Mouse (Mus musculus) stomach, embryonic 16.5 days (tissue): ENCODE data around the gene Col4a1. TPM values are rescaled to one million over a fixed set of nuclear protein-coding genes. Genes with fewer than 3 reads are reported as not detected.
A peak's percentile ranks its signal among the peaks of the same experiment; 100 is the strongest.

Experiments used
- ATAC-seq: fragments of 200-750 bp; cut with Nextera tagmentation; 2 replicates; pipeline ENCODE4 v1.8.0; 2017; ENCODE audit warnings: moderate number of reproducible peaks, moderate TSS enrichment; ENCODE audit not compliant: insufficient read depth, low FRiP score
- H3K27ac ChIP-seq: fragments of 300-500 bp; sonication (generic); 2 replicates; pipeline ENCODE4 v1.5.1; 2014; ENCODE audit warnings: low read length
- H3K27me3 ChIP-seq: fragments of 300-500 bp; sonication (generic); 2 replicates; pipeline ENCODE4 v1.6.1; 2014; ENCODE audit warnings: low read length, control low read depth, mixed read lengths; ENCODE audit not compliant: control insufficient read depth, insufficient read depth
- H3K36me3 ChIP-seq: fragments of 300-500 bp; sonication (generic); 2 replicates; pipeline ENCODE4 v1.6.1; 2014; ENCODE audit warnings: low read length; ENCODE audit not compliant: control insufficient read depth, insufficient read depth
- H3K4me1 ChIP-seq: fragments of 300-500 bp; sonication (generic); 2 replicates; pipeline ENCODE4 v1.6.1; 2014; ENCODE audit warnings: low read length, control low read depth, mixed read lengths; ENCODE audit not compliant: control insufficient read depth, insufficient read depth
- H3K4me2 ChIP-seq: fragments of 300-500 bp; sonication (generic); 2 replicates; pipeline ENCODE4 v1.6.1; 2014; ENCODE audit warnings: low read depth, low read length, mixed read lengths
- H3K4me3 ChIP-seq: fragments of 300-500 bp; sonication (generic); replicated peaks from 2 replicates; pipeline ENCODE4 v1.5.1; 2014; ENCODE audit warnings: mild to moderate bottlenecking, low read length
- H3K9ac ChIP-seq: fragments of 300-500 bp; sonication (generic); 2 replicates; pipeline ENCODE4 v1.6.1; 2014; ENCODE audit warnings: low read length
- H3K9me3 ChIP-seq: fragments of 300-500 bp; sonication (generic); replicated peaks from 2 replicates; pipeline ENCODE4 v1.6.1; 2016; ENCODE audit warnings: low read length, control low read depth; ENCODE audit not compliant: control insufficient read depth
- WGBS: fragments of 180-500 bp; shearing (Covaris S2); extraction: QIAGEN DNeasy Blood & Tissue Kit; methylation state at CpG from one replicate; pipeline ENCODE4 v1.1.7; 2014; 5-methylcytosine and 5-hydroxymethylcytosine counted together
- polyA plus RNA-seq: library from polyadenylated mRNA; unstranded; fragments of >200 nt; fragmentation: Nextera tagmentation; extraction: Ambion mirVana; gene quantifications from 2 replicates; pipeline ENCODE4 v1.2.1, GENCODE M21; 2015

Gene Col4a1
- polyA plus RNA-seq, 1 experiment from 2014 or later = 207 TPM

DNA sequence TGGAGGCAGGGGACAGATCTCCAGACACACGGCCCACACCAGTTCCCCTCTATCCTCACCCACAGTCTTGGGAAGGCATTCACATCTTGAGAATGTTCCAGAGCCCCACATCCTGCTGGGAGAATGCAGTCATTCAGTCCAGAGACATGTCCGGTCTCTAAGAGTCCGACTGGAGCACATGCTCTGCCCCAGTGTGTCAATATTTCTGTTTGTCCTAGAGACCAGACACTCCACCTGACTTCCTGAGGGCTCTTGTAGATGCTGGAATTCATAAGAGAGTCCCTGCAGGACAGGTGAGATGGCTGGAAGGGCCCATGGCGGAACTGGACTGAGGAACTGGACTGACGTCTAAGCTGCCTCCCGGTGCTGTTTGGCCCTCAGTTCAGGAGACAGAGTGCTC lies 38.7 kb upstream of the Col4a1 start:
- Histone ChIP-seq H3K9me3 (no peaks in the 10 kb centered on the region), H3K4me2 (no peak overlapping the region), H3K9ac (no peak overlapping the region), H3K4me3 (no peak overlapping the region), H3K4me1 (peaks cover 16% of the 10 kb centered on the region), H3K27me3 (no peaks in the 10 kb centered on the region), H3K36me3 (no peaks in the 10 kb centered on the region), H3K27ac (no peak overlapping the region)
- WGBS = 80% methylated on average over 6 of the region's 6 CpGs
- ATAC-seq = no peak

DNA sequence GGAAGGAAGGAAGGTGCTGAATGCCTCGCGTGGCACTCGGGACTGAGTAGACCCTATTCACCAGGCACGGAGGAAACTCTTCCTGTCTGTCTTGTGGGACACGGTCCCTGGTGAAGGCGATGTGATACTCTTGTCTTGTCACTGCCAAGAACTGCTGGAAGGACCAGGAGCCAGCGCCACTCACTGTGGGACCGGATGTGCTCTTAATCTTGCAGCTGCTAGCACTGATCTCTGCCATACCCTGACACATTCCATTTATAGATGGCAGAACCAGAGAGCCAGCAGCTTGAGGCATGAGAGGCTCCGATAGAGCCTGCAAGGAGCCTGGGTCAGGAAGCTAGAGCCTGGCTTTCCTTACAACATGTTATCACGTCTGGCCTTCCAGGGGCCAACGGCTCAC lies 36.0 kb upstream of the Col4a1 start:
- Histone ChIP-seq H3K9ac (no peak overlapping the region), H3K4me1 (peaks cover 9% of the 10 kb centered on the region; the same call in 1 of the 2 replicates), H3K27me3 (no peaks in the 10 kb centered on the region), H3K9me3 (no peaks in the 10 kb centered on the region), H3K4me3 (no peak overlapping the region), H3K27ac (no peak overlapping the region), H3K4me2 (no peak overlapping the region), H3K36me3 (no peaks in the 10 kb centered on the region)
- no peak for ATAC-seq
- 76% methylated on average over 11 of the region's 11 CpGs for WGBS

DNA sequence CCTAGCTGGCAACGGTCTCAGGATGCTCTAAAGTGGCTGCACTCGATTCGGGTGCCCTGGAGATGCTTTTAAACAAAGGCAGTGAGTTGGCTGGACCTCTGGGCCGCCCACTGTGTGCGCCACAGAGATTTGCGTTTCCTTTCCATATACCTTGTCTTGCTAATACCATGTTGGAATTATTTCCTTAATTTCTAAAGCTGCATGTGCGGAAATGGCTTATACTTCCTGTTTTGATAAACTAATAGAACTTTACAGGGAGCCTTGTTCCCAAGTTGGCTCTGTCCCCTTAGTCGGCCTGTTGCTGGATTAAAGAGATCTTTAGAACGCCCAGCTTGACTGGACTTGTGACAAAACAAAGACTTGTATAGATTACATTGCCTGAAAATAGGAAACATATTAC lies 35.1 kb upstream of the Col4a1 start:
- no peaks in the 10 kb centered on the region for H3K27me3 ChIP-seq
- H3K9ac ChIP-seq = no peak overlapping the region
- 72% methylated on average over 9 of the region's 9 CpGs for WGBS
- H3K4me1 ChIP-seq = peaks cover 9% of the 10 kb centered on the region; the same call in 1 of the 2 replicates
- H3K36me3 ChIP-seq = no peaks in the 10 kb centered on the region
- no peak overlapping the region for H3K4me2 ChIP-seq
- no peaks in the 10 kb centered on the region for H3K9me3 ChIP-seq
- H3K27ac ChIP-seq = 0 out of 2 replicates have a peak overlapping the region, but pooled peaks have one; percentile 20
- 0 out of 2 replicates have a peak, but pooled peaks have one; percentile 4 for ATAC-seq
- no peak overlapping the region for H3K4me3 ChIP-seq

DNA sequence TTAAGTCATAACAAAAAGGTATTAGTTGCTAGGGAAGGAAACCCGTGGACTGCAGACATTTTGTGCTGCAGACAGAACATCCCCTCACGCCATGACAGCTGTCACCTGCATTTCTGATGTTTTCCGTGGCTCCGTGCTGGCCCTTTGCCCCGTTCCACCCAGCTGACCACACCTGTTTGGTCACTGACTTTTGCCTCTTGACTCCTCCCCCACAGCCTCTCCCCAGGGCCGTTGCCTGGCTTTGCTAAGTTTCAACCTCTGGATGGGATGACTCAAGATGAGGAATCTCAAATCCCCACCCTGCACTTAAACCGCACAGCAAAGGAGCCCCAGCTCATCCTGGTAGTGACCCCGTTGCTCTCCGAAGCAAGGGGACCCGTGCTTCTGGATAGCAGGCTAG lies 33.6 kb upstream of the Col4a1 start:
- 66% methylated on average over 10 of the region's 10 CpGs for WGBS
- no peak overlapping the region for H3K27ac ChIP-seq
- H3K4me3 ChIP-seq = no peak overlapping the region
- no peaks in the 10 kb centered on the region for H3K36me3 ChIP-seq
- H3K27me3 ChIP-seq = no peaks in the 10 kb centered on the region
- ATAC-seq = no peak
- peaks cover 4% of the 10 kb centered on the region; the same call in 1 of the 2 replicates for H3K4me1 ChIP-seq
- no peak overlapping the region for H3K4me2 ChIP-seq
- H3K9ac ChIP-seq = no peak overlapping the region
- H3K9me3 ChIP-seq = no peaks in the 10 kb centered on the region

DNA sequence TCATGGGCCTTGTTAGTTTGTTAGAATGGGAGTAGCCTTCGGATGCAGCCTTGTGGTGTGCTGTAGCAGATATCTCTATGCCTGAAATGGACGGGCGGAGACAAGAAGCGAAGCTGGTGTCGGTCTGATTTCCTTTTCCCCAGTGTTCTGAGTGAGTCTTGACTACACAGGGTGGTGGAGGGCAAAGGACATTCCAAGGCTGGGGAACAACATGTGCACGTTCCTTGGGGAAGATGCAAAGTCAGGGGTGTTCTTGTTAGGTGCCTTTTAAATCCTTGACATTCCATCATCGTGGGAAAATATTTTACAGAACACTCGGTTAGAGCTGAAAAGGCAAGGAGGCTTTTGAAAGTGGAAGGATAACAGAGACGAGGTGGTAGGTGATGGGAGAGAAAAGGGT lies 31.8 kb upstream of the Col4a1 start:
- no peaks in the 10 kb centered on the region for H3K27me3 ChIP-seq
- no peak overlapping the region for H3K9ac ChIP-seq
- no peak overlapping the region for H3K4me2 ChIP-seq
- H3K36me3 ChIP-seq = no peaks in the 10 kb centered on the region
- no peak overlapping the region for H3K27ac ChIP-seq
- H3K4me1 ChIP-seq = peaks cover 4% of the 10 kb centered on the region; the same call in 1 of the 2 replicates
- no peak overlapping the region for H3K4me3 ChIP-seq
- 80% methylated on average over 9 of the region's 9 CpGs for WGBS
- no peaks in the 10 kb centered on the region for H3K9me3 ChIP-seq
- no peak for ATAC-seq

DNA sequence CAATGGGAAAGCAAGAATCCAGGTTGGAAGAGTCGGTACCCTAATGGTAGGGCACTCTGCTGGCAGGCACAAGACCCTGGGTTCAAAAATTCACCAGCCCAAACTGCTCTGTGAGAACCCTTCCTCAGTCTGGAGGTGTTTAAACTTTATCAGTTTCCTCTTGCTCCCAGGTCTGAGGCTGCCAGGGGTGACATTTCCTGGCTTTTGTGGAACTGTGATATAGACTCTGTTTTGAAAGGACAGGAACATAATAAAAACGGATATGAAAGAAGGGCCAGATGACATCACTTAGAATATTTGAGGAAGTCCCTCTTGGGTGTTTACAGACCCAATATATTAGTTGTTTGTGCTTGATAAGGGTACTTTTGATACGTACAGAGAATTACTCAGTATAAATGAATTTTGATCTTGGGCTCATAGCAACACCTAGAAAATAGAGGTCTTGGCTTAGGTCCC lies 28.5 kb upstream of the Col4a1 start:
- Histone ChIP-seq H3K36me3 (no peaks in the 10 kb centered on the region), H3K27me3 (no peaks in the 10 kb centered on the region), H3K9ac (no peak overlapping the region), H3K9me3 (no peaks in the 10 kb centered on the region), H3K4me2 (no peak overlapping the region), H3K4me1 (no peaks in the 10 kb centered on the region), H3K27ac (no peak overlapping the region), H3K4me3 (no peak overlapping the region)
- WGBS = 62% methylated on average over 3 of the region's 3 CpGs
- ATAC-seq = no peak

DNA sequence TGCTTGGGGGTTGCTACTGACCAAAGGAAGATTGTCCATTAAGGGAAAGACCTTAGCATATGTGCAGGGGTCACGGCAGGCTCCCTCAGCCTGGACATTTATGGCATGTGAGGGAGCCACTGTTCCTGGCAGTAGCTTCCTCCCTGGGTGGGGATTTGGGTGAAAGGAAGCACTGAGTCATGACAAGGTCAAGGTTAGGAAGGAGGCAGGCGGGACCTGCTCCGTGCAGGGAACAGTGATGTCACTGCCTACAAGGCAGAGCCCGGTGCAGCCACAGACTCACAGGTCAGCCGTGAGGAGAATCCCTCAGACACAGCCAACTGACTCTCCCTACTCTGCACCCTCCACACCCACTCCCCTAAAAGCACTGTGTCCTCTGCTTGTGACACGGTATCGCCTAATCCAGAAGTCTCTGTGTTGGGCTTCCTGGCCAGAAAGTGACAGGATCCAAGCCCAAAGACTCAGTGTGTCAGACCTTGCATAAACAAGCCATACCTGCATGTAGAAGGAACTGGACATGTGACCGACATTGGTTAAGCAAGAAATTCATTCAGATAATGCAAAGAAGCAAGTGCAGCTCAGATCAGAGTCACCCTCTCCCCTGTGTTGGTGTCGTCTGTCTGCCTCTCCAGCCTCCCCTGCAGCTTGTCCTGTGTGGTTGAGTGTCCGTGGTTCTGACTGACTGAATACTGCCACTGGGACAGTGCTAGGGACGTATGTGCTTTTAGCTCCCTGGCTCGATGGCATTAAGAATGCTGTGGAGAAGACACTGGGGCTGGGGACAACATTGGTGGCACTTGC lies 27.9 kb upstream of the Col4a1 start:
- no peak overlapping the region for H3K27ac ChIP-seq
- no peaks in the 10 kb centered on the region for H3K36me3 ChIP-seq
- no peak overlapping the region for H3K4me3 ChIP-seq
- H3K9me3 ChIP-seq = no peaks in the 10 kb centered on the region
- 58% methylated on average over 12 of the region's 12 CpGs for WGBS
- H3K9ac ChIP-seq = no peak overlapping the region
- H3K27me3 ChIP-seq = no peaks in the 10 kb centered on the region
- H3K4me1 ChIP-seq = no peaks in the 10 kb centered on the region
- no peak overlapping the region for H3K4me2 ChIP-seq
- ATAC-seq = peak; percentile 51; the same call in 1 of the 2 replicates

DNA sequence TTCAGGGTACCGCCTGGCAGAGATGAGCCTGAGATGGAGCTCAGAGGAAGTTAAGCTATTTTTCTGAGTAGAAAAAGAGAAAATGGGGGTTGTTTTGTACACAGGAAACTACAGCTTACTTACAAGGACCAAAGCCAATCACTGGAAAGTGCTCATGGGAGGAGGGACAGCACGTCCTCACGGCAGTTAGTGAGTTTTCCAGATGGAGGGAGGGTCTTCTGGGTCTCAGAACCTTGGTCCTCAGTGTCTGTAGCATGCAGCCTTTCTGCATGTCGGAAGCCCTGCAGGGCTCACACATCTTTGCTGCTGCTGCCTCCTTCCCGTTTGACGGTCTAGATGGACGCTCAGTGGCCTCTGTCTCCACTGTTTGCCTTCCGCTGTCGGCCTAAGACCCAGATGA lies 25.9 kb upstream of the Col4a1 start:
- no peak for ATAC-seq
- H3K27me3 ChIP-seq = no peaks in the 10 kb centered on the region
- H3K4me2 ChIP-seq = no peak overlapping the region
- 86% methylated on average over 9 of the region's 9 CpGs for WGBS
- H3K4me3 ChIP-seq = no peak overlapping the region
- H3K9ac ChIP-seq = no peak overlapping the region
- H3K4me1 ChIP-seq = peaks cover 14% of the 10 kb centered on the region
- no peak overlapping the region for H3K27ac ChIP-seq
- no peaks in the 10 kb centered on the region for H3K9me3 ChIP-seq
- no peaks in the 10 kb centered on the region for H3K36me3 ChIP-seq

DNA sequence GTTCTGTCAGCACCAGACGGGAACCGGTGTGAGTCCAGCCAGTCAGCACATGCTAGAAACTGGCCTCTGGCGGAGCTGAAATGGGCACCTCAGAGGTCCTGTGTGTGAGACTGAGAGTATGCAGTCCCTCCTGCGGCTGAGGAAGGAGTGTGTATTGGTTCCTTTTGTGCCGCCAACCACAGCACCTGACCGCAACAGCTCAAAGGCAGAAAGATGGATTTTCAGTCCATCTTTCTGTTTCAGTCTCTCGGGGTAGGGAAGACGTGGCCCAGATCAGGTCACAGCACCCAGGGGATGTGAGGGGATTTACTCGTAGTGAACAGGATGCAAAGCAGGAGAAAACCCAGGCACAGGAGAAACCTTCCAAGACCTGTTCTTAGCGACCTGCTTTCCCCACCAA lies 25.0 kb upstream of the Col4a1 start:
- Histone ChIP-seq H3K9me3 (no peaks in the 10 kb centered on the region), H3K27me3 (no peaks in the 10 kb centered on the region), H3K4me3 (no peak overlapping the region), H3K4me1 (peaks cover 14% of the 10 kb centered on the region), H3K27ac (peak overlapping the region; percentile 26; the same call in 1 of the 2 replicates), H3K9ac (no peak overlapping the region), H3K4me2 (no peak overlapping the region), H3K36me3 (no peaks in the 10 kb centered on the region)
- no peak for ATAC-seq
- 86% methylated on average over 10 of the region's 10 CpGs for WGBS
